Mouse (Mus musculus): ENCODE results near the gene Ptafr.

Gene Ptafr

GRCm38 (mm10) chr4:132563965-132564364, at the start of gene Ptafr:
Gene Ptafr (plus strand): TSS chr4:132564067.
- no peak for DNase-seq (ENCODE audit: low read depth, low spot score)

GRCm38 (mm10) chr4:132514555-132515135, 49.2 kb upstream of the Ptafr start:
- DNase-seq (ENCODE audit: low read depth, low spot score): peak; percentile 83

GRCm38 (mm10) chr4:132515369-132516155, 48.3 kb upstream of the Ptafr start:
- DNase-seq (ENCODE audit: low read depth, low spot score): peak; percentile 100

- DNase-seq (ENCODE audit: low read depth, low spot score): no peak
These were observed 45.8 kb upstream of the Ptafr start for GRCm38 (mm10) chr4:132518066-132518465.

- no peak for DNase-seq (ENCODE audit: low read depth, low spot score)
These were observed 44.7 kb upstream of the Ptafr start for GRCm38 (mm10) chr4:132519188-132519587.

- peak; percentile 87 for DNase-seq (ENCODE audit: low read depth, low spot score)
These were observed 39.5 kb upstream of the Ptafr start for GRCm38 (mm10) chr4:132524321-132524741.

- DNase-seq (ENCODE audit: low read depth, low spot score): peak; percentile 76
These were observed 39.1 kb upstream of the Ptafr start for GRCm38 (mm10) chr4:132524808-132525207.

- peak; percentile 86 for DNase-seq (ENCODE audit: low read depth, low spot score)
These were observed 37.2 kb upstream of the Ptafr start for GRCm38 (mm10) chr4:132526678-132527077.

- DNase-seq (ENCODE audit: low read depth, low spot score): no peak
These were observed 35.8 kb upstream of the Ptafr start for GRCm38 (mm10) chr4:132527917-132528522.

GRCm38 (mm10) chr4:132529344-132529743, 34.5 kb upstream of the Ptafr start:
- no peak for DNase-seq (ENCODE audit: low read depth, low spot score)

- DNase-seq (ENCODE audit: low read depth, low spot score): peak; percentile 41
These were observed 33.6 kb upstream of the Ptafr start for GRCm38 (mm10) chr4:132530033-132530804.

- peak; percentile 52 for DNase-seq (ENCODE audit: low read depth, low spot score)
These were observed 31.4 kb upstream of the Ptafr start for GRCm38 (mm10) chr4:132532496-132532895.

GRCm38 (mm10) chr4:132532981-132533916, 30.6 kb upstream of the Ptafr start, which contains the start of gene Atpif1:
Gene Atpif1 (minus strand): TSS chr4:132533659.
- DNase-seq (ENCODE audit: low read depth, low spot score): peak; percentile 96

- peak; percentile 95 for DNase-seq (ENCODE audit: low read depth, low spot score)
These were observed 28.3 kb upstream of the Ptafr start, which contains the start of gene Dnajc8 for GRCm38 (mm10) chr4:132535406-132536121. Gene Dnajc8 (plus strand): TSS chr4:132535550.

- DNase-seq (ENCODE audit: low read depth, low spot score): no peak
These were observed 24.4 kb upstream of the Ptafr start for GRCm38 (mm10) chr4:132539481-132539880.

- no peak for DNase-seq (ENCODE audit: low read depth, low spot score)
These were observed 22.5 kb upstream of the Ptafr start for GRCm38 (mm10) chr4:132541413-132541812.

- DNase-seq (ENCODE audit: low read depth, low spot score): no peak
These were observed 21.1 kb upstream of the Ptafr start for GRCm38 (mm10) chr4:132542724-132543123.

- peak; percentile 80 for DNase-seq (ENCODE audit: low read depth, low spot score)
These were observed 18.0 kb upstream of the Ptafr start for GRCm38 (mm10) chr4:132545851-132546250.

GRCm38 (mm10) chr4:132554221-132554620, 9.6 kb upstream of the Ptafr start:
- DNase-seq (ENCODE audit: low read depth, low spot score): peak; percentile 41

- no peak for DNase-seq (ENCODE audit: low read depth, low spot score)
These were observed 9.2 kb upstream of the Ptafr start for GRCm38 (mm10) chr4:132554653-132555052.
